Mouse (Mus musculus) erythroblast, embryonic 14.5 days (primary cell): ENCODE measurements around the gene Lmo4.

Experiments used
- GATA1 ChIP-seq: IDR thresholded peaks from 2 replicates; pipeline ENCODE4 v1.6.1; 2012; ENCODE audit warnings: low read length, inconsistent platforms, mixed read lengths
- TAL1 ChIP-seq: IDR thresholded peaks from 3 replicates; pipeline ENCODE4 v1.6.1; 2012; ENCODE audit warnings: low read length, inconsistent platforms, mixed read lengths

DNA sequence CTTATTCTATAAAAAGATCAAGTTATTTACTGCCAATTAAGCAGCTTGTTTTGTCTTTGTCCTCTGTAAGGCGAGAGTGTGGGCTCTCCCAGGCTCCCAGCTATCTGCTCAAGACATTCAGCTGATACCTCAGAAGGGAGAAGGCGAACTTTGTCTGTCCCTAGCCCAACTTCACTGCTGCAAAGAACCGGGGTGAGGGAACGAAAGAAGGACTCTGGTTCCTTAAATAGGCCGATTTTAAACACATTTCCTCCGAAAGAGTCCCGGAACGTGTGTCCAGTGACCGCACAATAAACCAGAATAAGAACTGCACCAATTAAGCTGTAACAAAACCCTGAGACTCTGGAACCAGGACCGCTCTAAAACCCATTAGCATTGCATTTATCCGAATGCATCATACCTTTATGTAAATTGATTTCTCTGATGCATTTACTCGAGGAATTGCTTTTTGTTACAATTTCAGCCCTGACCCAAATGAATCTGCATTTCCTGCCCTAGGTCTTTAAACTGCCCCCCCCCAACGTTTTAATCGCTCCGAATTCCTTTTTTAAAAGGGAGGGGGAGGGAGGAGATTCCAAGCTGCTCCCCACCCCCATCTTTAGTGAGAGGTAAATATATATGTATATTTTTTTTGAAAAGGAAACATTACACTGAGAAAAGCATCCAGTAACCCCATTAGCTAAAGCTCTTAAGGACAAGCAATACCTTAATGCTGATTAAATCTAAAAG lies 1.6 kb downstream of the Lmo4 start:
- TF ChIP-seq GATA1 (no peak), TAL1 (no peak)
